Mouse (Mus musculus) T-helper 17 cell (primary cell): ENCODE results near the gene Rnf26.
"Not testable (repeated sequence)": the region's sequence is repeated elsewhere in the genome, so short reads cannot be mapped to it uniquely, and the experiment has no call there.

Experiments
- in situ Hi-C, 2 experiments: fragments of 300-600 bp; cut with MboI, MseI; formaldehyde crosslinking; loops; 1 replicate in 1 of 2; 2 replicates in 1 of 2; pipeline ENCODE4 v1.15.1; 2025; ENCODE audit warnings: high pct_unique_total_duplicates in 2 of 2

Rnf26 gene

GRCm38 (mm10) chr9:44125546-44126428 lies 12.5 kb upstream of the Rnf26 start:
- in situ Hi-C loops, result loop anchor here in 1 of 2 experiments (10.0 kb wide), 1 partner anchor 229 kb away; no protein-coding TSS in a partner anchor

DNA sequence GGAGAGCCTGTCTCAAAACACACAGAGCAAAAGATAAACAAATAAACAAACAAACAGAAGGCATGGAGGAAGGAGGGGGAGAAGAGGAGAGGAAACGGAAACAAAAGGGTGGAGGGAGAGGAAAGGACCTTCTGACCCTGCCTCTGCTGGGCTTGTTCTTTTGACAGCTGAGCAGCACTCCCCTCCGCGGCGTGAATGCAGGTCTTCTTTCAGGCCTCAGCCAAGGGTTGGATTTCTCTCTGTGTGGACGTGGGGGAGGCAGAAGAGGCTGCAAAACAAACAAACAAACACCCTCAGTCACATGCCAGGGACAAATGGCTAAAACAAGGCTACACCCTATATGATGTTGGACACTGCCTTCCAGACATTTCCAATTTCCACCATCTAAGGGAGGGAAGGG lies 11.7 kb upstream of the Rnf26 start:
- in situ Hi-C loops, result loop anchor here in 1 of 2 experiments (10.0 kb wide), 1 partner anchor 230 kb away; no protein-coding TSS in a partner anchor

- in situ Hi-C loops, result loop anchor here in 1 of 2 experiments (10.0 kb wide), 1 partner anchor 230 kb away; no protein-coding TSS in a partner anchor
Measured at GRCm38 (mm10) chr9:44124317-44124716, 11.0 kb upstream of the Rnf26 start.

GRCm38 (mm10) chr9:44119948-44120465 lies 6.7 kb upstream of the Rnf26 start:
- in situ Hi-C loops, result loop anchor here in 1 of 2 experiments (10.0 kb wide), 1 partner anchor 235 kb away; no protein-coding TSS in a partner anchor

DNA sequence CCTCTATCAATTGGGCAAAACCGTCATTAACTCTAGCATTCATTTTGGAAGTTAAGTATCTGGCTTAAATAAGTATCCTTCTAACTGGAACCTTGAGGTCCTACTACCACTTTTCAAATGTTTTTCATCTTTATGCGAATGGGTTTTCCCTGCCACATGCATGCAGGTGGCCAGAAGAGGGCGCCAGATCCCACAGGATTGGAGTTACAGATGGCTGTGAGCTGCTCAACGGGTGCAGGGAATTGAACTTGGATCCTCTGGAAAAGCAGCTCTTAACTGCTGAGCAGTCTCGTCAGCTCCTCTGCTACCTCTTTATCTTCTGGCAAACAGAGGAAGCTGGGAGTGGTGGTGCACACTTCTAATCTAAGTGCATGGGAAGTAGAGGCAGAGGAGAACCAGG lies 5.7 kb upstream of the Rnf26 start:
- in situ Hi-C loops, result no loop called here

GRCm38 (mm10) chr9:44116182-44116581 lies 2.9 kb upstream of the Rnf26 start:
- in situ Hi-C loops, result no loop called here

DNA sequence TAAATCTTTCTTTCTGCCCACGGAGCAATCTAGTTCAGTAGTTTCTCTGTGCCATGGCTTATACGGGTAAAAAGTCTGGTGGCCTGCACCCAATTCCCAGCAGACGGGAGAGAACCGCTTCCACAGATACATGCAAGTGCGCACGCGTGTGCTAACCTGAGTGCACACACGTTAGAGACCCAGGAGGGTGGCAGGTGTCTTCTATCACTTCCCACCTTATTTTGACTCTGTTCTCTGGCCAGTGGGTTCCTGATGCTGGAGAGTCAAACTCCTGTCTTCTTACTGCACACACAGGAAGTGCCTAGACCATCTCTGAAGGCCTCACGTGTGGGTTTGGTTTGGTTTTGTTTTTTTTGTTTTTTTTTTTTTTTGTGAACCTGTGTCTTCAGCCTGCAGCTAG lies 2.3 kb upstream of the Rnf26 start:
- in situ Hi-C loops, result no loop called here

DNA sequence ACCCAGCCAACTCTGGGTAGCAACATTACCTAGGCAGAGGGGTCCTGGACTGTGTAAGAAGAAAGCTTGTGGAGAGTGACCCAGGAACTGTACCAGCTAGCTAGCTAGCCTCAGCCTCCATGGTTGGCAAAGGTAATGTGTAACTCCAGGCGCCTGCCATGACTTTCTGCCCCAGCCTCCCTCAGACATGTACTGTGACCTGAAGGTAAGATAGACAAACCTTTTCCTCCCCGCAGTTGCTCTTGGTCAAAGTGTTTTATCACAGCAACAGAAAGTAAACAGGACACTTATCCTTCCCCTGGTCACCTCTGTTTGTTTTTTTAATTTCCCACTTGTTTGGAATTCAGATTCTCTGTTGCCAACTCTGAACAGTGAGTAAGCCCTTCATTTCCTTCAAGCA lies 1.1 kb upstream of the Rnf26 start:
- in situ Hi-C loops, result no loop called here

DNA sequence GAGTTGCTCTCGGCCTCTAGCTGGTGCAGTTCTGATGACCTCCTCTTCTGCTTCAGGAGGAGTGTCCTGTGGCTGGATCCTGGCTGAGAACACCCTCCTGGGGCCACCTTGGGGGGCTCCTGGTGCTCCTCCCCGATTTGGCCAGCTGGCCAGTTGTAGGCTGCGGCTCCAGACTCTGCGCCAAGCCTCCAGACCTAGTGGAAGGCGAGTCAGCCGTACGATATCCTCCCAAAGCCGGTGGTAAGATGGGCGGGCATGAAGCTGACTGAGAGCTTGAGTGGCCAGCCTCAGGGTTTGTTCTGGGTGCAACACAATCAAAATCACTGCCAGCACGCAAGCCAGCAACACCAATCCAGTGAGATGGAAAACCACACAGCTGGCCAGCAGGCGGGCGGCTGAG lies 1.4 kb downstream of the Rnf26 start:
- in situ Hi-C loops, result not testable (repeated sequence)

DNA sequence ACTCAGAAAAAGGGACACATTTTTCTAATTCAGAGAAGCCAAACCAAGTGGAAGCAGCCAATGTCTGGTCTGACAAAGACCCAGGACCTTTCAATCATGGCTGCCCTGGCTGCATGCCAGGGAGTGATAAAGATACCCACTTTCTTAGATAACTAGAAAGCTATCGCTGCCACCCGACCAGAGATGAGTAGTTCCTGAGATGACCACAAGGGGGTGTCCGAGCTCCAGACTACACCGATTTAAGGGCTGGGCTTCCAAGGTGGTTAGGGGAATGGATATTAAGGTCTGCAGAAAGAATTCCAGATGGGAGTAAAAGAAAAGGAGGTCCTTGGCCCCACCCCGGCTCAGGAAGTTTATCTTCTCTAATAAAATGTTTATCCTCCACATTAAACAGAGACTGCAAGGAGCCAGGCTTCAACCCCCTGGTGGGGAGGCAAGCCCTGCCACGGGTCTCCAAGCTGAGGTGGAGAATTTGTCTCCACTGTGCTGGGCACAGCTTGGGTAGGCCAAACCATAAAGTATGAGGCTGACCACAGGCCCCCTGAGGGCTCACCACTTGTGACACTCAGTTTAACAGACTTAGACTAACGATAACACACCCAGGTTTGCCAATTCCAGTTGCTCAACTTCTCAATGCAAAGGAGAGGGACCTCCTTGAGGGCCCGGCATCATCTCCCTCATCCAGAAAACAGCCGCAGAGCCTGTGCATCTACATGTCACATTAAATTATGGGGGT lies 3.8 kb downstream of the Rnf26 start:
- in situ Hi-C loops, result loop anchor here in 1 of 2 experiments (5.0 kb wide), 1 partner anchor 122 kb away; no protein-coding TSS in a partner anchor

GRCm38 (mm10) chr9:44108269-44109055 lies 4.9 kb downstream of the Rnf26 start:
- in situ Hi-C loops, result loop anchor here in 1 of 2 experiments (5.0 kb wide), 1 partner anchor 121 kb away; no protein-coding TSS in a partner anchor

DNA sequence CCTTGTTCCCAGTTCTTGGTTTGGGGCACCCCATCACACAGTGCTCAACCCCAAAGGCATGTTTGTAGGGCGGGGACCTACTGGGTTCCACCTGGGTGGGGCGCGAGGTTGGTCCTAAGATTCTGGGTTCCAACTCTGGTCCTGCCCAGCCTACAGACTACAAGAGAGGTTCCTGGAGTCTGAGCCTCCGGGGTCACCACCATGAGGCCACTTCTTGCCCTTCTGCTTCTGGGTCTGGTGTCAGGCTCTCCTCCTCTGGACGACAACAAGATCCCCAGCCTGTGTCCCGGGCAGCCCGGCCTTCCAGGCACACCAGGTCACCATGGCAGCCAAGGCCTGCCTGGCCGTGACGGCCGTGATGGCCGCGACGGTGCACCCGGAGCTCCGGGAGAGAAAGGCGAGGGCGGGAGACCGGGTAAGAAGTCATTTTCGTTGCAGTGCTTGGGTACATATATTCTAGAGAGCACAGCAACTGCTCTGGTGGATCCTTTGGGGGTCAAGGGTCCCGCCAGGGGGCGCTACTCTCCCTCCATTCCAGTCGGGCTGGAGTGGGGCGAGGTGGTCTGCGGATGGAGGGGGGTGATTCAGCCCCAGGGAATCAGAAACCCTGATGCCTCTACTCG lies 5.6 kb downstream of the Rnf26 start:
- in situ Hi-C loops, result loop anchor here in 1 of 2 experiments (5.0 kb wide), 1 partner anchor 120 kb away; no protein-coding TSS in a partner anchor

- in situ Hi-C loops, result loop anchor here in 1 of 2 experiments (5.0 kb wide), 1 partner anchor 120 kb away; no protein-coding TSS in a partner anchor
Measured at GRCm38 (mm10) chr9:44107110-44107509, 6.2 kb downstream of the Rnf26 start, which contains the start of gene C1qtnf5. C1qtnf5 (plus strand) TSS chr9:44107245.

DNA sequence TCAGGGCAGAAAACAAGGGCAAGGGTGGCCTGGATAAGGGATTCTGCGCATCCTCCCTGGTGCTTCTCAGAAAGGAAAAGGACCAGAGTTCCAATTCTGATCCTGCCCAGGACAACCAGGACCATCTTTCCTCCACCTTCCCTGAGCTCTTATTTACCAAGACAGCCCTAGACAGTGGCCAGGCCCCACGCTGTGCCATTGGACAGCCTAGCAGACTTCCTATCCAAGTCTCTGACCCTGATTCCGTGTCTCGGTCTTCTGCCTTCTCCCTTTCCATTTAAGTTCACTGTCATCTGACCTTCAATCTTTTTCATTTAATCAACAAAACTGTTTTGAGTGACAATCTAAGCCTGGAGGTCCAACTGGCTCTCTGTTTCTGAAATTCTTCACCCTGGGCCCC lies 6.7 kb downstream of the Rnf26 start:
- in situ Hi-C loops, result loop anchor here in 1 of 2 experiments (5.0 kb wide), 1 partner anchor 119 kb away; no protein-coding TSS in a partner anchor

- in situ Hi-C loops, result loop anchor here in 1 of 2 experiments (5.0 kb wide), 1 partner anchor 119 kb away; no protein-coding TSS in a partner anchor
Measured at GRCm38 (mm10) chr9:44106182-44106581, 7.1 kb downstream of the Rnf26 start.

DNA sequence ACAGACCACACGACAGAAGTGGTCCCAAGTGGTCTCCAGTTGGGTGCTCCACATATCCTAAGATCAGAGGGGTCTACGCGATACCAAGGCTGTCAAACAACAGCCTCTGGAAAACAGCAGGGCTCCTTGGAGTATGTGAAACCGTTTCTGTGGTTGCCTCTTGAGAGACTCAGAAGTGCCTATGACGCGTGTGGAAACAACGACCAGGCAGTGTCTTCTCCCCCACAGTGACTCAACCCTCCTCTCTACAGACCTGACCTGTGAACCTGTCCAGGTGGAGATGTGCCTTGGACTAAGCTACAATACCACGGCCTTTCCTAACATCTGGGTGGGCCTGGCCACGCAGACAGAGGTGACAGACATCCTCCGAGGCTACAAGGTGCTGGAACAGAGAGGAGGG lies 7.5 kb downstream of the Rnf26 start:
- in situ Hi-C loops, result loop anchor here in 1 of 2 experiments (5.0 kb wide), 1 partner anchor 118 kb away; no protein-coding TSS in a partner anchor

DNA sequence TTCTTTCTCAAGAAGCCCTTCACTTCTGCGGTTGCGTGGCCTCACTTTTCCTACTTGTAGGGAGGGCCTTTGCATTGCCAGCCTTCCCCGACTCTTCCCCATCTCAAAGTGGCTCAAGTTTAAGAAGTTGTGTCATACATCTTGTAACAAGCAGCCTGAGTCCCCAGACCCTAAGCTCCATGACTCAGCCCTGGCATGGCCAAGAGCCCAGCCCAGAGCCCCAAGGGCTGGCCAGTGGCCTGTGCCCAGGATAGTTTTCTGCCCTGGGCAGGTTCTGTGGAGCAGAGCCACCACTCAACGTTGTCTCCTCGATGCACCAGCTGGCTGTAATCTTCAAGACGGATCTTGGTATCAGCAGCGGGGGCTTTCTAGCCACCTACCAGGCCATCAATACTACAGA lies 8.4 kb downstream of the Rnf26 start:
- in situ Hi-C loops, result loop anchor here in 1 of 2 experiments (5.0 kb wide), 1 partner anchor 118 kb away; no protein-coding TSS in a partner anchor

DNA sequence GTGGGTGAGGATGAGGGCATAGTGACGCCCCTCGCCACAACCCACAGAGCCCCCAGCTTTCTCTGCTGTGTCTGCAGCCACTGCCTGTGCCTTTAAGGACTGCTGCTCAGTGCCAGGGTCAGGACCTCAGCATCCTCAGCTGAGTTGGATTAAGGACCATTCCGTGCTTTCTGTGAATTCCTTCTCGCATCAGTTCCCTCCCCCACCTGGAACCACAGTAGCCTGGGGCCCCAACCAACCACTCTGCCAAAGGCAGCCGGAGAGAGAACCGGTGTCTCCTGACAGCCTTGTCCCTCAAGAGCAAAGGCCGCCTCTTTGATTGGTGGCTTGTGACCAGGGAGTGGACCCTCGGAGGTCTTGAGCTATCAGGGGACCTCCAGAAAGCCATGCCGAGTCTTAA lies 11.8 kb downstream of the Rnf26 start, which contains the start of gene Mfrp:
Mfrp (plus strand) TSS at position 240 of the 400 bp plus-strand sequence.
- in situ Hi-C loops, result no loop called here

- in situ Hi-C loops, result no loop called here
Measured at GRCm38 (mm10) chr9:44096536-44096935, 16.8 kb downstream of the Rnf26 start.

- in situ Hi-C loops, result no loop called here
Measured at GRCm38 (mm10) chr9:44095781-44096180, 17.5 kb downstream of the Rnf26 start.
